9 mouse cellular contexts compared by ENCODE assay signal in genomic region chr17:84143219-84143844, GRCm38 (mm10). TPM values are rescaled to one million over a fixed set of nuclear protein-coding genes. Genes with fewer than 3 reads are reported as not detected.
DNase-seq lines count a peak whose midpoint lies in the region; ATAC-seq and TF ChIP-seq lines count a peak whose summit lies in the region.
"Had no signal": no experiment of that assay in that cellular context is flagged by ENCODE, and none has a peak within 500 bp of the region (broad histone marks: within the 10 kb centered on the region; RNA-seq: fewer than 3 reads in every experiment).

No protein-coding gene starts in this region.

- ATAC-seq in stomach, embryonic 16.5 days (ENCODE audit: insufficient read depth, low FRiP score), result 0 out of 2 replicates have a peak, but pooled peaks have one; percentile 30

- H3K36me3 ChIP-seq in heart, embryonic 10.5 days, result no peaks in the 10 kb centered on the region
- no peaks in the 10 kb centered on the region for H3K36me3 ChIP-seq in stomach, embryonic 16.5 days (ENCODE audit: control insufficient read depth, insufficient read depth, low read length)
- H3K36me3 ChIP-seq: midbrain, embryonic 12.5 days had no signal

- H3K4me1 ChIP-seq in heart, embryonic 10.5 days, result peaks cover 70% of the 10 kb centered on the region
- H3K4me1 ChIP-seq in stomach, embryonic 16.5 days (ENCODE audit: control insufficient read depth, insufficient read depth, low read length), result peaks cover 65% of the 10 kb centered on the region

- no peak overlapping the region for H3K4me2 ChIP-seq in stomach, embryonic 16.5 days (ENCODE audit: low read depth, low read length)
- H3K4me2 ChIP-seq: midbrain, embryonic 12.5 days had no signal

- H3K4me3 ChIP-seq in heart, embryonic 10.5 days, result no peak overlapping the region
- H3K4me3 ChIP-seq in stomach, embryonic 16.5 days (replicated peaks; ENCODE audit: low read length), result no peak overlapping the region
- no peak overlapping the region for H3K4me3 ChIP-seq in layer of hippocampus, adult 2 months
- H3K4me3 ChIP-seq: midbrain, embryonic 12.5 days had no signal

- H3K9me3 ChIP-seq in heart, embryonic 10.5 days, result no peaks in the 10 kb centered on the region
- H3K9me3 ChIP-seq in stomach, embryonic 16.5 days (replicated peaks; ENCODE audit: control insufficient read depth, low read length), result no peaks in the 10 kb centered on the region
- H3K9me3 ChIP-seq: midbrain, embryonic 12.5 days had no signal

- 50% methylated on average over 12 of the region's 12 CpGs for WGBS in heart, embryonic 10.5 days
- 47% methylated on average over 12 of the region's 12 CpGs for WGBS in stomach, embryonic 16.5 days

- TF ChIP-seq CTCF in layer of hippocampus, adult 2 months (conservative IDR thresholded peaks at IDR 0.05), result no peak

- H3K27ac ChIP-seq in heart, embryonic 10.5 days, result peak overlapping the region; percentile 69
- peak overlapping the region; percentile 15; the same call in 1 of the 2 replicates for H3K27ac ChIP-seq in stomach, embryonic 16.5 days (ENCODE audit: low read length)
- H3K27ac ChIP-seq in layer of hippocampus, adult 2 months, result no peak overlapping the region
- H3K27ac ChIP-seq: midbrain, embryonic 12.5 days had no signal

- peak overlapping the region; percentile 40; the same call in 1 of the 2 replicates for H3K9ac ChIP-seq in stomach, embryonic 16.5 days (ENCODE audit: low read length)
- H3K9ac ChIP-seq: midbrain, embryonic 12.5 days had no signal

- no peaks in the 10 kb centered on the region for H3K27me3 ChIP-seq in heart, embryonic 10.5 days (ENCODE audit: insufficient read depth, poor library complexity, severe bottlenecking)
- no peaks in the 10 kb centered on the region for H3K27me3 ChIP-seq in stomach, embryonic 16.5 days (ENCODE audit: control insufficient read depth, insufficient read depth, low read length)

- DNase-seq in heart, embryonic 10.5 days (ENCODE audit: low spot score), result no peak
- no peak for DNase-seq in heart, adult 11 months
- peak; percentile 60 to 66 for DNase-seq in thymus, postnatal 36 days
- no peak for DNase-seq in thymus, postnatal 0 days (ENCODE audit: low spot score)
- DNase-seq in kidney, postnatal 4 days, result peak; percentile 62 to 76
- DNase-seq in ovary, adult 18-20 months (ENCODE audit: low spot score), result no peak
- no peak for DNase-seq in layer of hippocampus, adult 2 months (ENCODE audit: low spot score in 2 of 2)

RNA-seq across cellular contexts. Expression of gene Zfp36l2, which starts 44.4 kb away (rescaled TPM):
- 5.2 and 10.4 TPM in 2 replicates for polyA plus RNA-seq in heart, embryonic 10.5 days (2016; fragmentation: Nextera tagmentation; extraction: Ambion mirVana)
- 28.4 and 35.1 TPM in 2 replicates for polyA plus RNA-seq in thymus, postnatal 0 days (2015; fragmentation: Nextera tagmentation; extraction: Ambion mirVana)
- 12.7 and 14.5 TPM in 2 replicates for polyA plus RNA-seq in stomach, embryonic 16.5 days (2015; fragmentation: Nextera tagmentation; extraction: Ambion mirVana)
- 10 to 100 TPM; 24.7 to 26.1 TPM for total RNA-seq in layer of hippocampus, adult 2 months (2021)

Comparison
In these comparisons a context has a peak if more than half of its experiments do, and no peak if none do; other contexts are left out.
1. DNase-seq: peak in thymus, postnatal 36 days (2 of 2) and kidney, postnatal 4 days (2 of 2); none in heart, embryonic 10.5 days (single experiment), heart, adult 11 months (single experiment), thymus, postnatal 0 days (single experiment), ovary, adult 18-20 months (single experiment) and layer of hippocampus, adult 2 months (0 of 2).